Mouse (Mus musculus) bone marrow macrophage, adult 2 months (primary cell): ENCODE results near the gene Pfdn5. TPM values are rescaled to one million over a fixed set of nuclear protein-coding genes. Genes with fewer than 3 reads are reported as not detected.

ENCODE experiments used
- H3K27ac ChIP-seq: 2 replicates; pipeline ENCODE4 v1.5.1; 2012; ENCODE audit warnings: low read depth, low read length; ENCODE audit not compliant: insufficient read depth
- H3K4me1 ChIP-seq: 2 replicates; pipeline ENCODE4 v1.6.1; 2012; ENCODE audit warnings: low read length; ENCODE audit not compliant: control insufficient read depth, insufficient read depth
- H3K4me3 ChIP-seq: 2 replicates; pipeline ENCODE4 v1.5.1; 2012; ENCODE audit warnings: mild to moderate bottlenecking, low read length, moderate library complexity; ENCODE audit not compliant: insufficient read depth
- CTCF ChIP-seq: IDR thresholded peaks from 2 replicates; pipeline ENCODE4 v1.5.1; 2012; ENCODE audit warnings: low read depth, mild to moderate bottlenecking, low read length, moderate library complexity
- POLR2A ChIP-seq: IDR thresholded peaks from 2 replicates; pipeline ENCODE4 v1.6.1; 2012; ENCODE audit warnings: mild to moderate bottlenecking, low read depth, low read length, borderline replicate concordance
- polyA plus RNA-seq: library from polyadenylated mRNA; stranded (reverse); fragments of >200 nt; gene quantifications from 2 replicates; pipeline ENCODE4 v1.2.4, GENCODE M21; 2012; ENCODE audit not compliant: missing spikeins, insufficient read depth, insufficient read length

Gene Pfdn5
- polyA plus RNA-seq, 1 experiment, result 550 TPM

DNA sequence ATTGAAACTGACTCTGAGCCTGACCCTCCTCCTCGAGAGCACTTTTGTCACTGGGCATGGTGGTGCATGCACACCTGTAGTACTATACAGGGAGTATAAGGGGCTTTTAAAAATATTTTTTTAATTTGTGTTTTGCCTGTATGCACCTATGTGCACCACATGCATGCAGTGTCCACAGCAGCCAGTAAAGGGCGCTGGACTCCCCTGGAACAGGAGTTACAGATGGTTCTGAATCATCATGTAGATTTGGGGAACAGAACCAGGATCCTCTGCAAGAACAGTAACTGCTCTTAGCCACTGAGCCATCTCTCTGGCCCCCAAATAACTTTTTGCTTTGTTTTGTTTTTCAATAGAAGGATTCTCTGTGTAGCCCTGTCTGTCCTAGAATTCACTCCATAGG, 26.3 kb downstream of the Pfdn5 start:
- TF ChIP-seq CTCF, result no peak
- TF ChIP-seq POLR2A, result no peak
- no peak overlapping the region for H3K27ac ChIP-seq
- no peak overlapping the region for H3K4me3 ChIP-seq
- H3K4me1 ChIP-seq, result peaks cover 6% of the 10 kb centered on the region

DNA sequence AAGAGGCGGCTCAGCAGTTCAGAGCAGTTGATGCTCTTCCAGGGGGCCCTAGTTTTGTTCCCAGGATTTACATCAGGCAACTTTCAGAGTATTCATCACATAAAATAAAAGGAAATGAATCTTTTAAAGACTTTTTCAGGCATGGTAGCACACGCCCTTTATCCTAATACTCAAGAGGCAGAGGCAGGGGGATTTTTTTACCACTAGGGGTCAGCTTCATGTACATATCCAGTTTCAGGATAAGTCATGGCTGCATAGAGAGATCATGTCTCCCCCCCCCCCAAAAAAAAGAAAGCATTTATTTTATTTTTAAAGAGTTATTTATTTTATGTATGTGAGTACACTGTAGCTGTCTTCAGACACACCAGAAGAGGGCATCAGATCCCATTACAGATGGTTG, 28.1 kb downstream of the Pfdn5 start:
- Histone ChIP-seq H3K4me1 (peaks cover 4% of the 10 kb centered on the region), H3K27ac (no peak overlapping the region), H3K4me3 (no peak overlapping the region)
- TF ChIP-seq CTCF (no peak), POLR2A (no peak)

GRCm38 (mm10) chr15:102355134-102355870, 29.4 kb downstream of the Pfdn5 start:
- H3K27ac ChIP-seq, result no peak overlapping the region
- peak overlapping the region; percentile 43 for H3K4me3 ChIP-seq
- peaks cover 3% of the 10 kb centered on the region for H3K4me1 ChIP-seq
- TF ChIP-seq POLR2A (no peak), CTCF (no peak)

- Histone ChIP-seq H3K27ac (no peak overlapping the region), H3K4me3 (peak overlapping the region; percentile 43), H3K4me1 (peaks cover 3% of the 10 kb centered on the region)
- TF ChIP-seq CTCF, result no peak
- no peak for TF ChIP-seq POLR2A
Measured at GRCm38 (mm10) chr15:102355871-102356441, 30.0 kb downstream of the Pfdn5 start.

- Histone ChIP-seq H3K27ac (no peak overlapping the region), H3K4me3 (no peak overlapping the region), H3K4me1 (no peaks in the 10 kb centered on the region)
- TF ChIP-seq CTCF (no peak), POLR2A (no peak)
Measured at GRCm38 (mm10) chr15:102356501-102357325, 30.8 kb downstream of the Pfdn5 start.

DNA sequence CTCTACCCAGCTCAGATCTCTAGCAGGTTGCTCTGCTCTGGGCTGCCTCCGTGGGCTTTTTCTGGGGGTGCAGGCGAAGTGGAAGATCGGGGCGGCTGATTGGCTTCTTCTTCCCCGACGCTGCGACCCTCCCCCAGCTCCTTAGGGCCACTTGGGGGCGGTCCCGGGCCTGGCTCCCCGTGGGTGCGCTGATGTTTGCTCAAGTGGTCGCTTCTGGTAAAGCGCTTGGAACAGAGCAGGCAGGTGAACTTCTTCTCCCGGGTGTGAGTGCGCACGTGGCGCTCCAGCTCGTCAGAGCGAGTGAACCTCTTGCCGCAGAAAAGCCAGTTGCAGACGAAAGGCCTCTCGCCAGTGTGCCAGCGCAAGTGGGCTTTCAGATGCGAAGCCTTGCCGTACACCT, 32.2 kb downstream of the Pfdn5 start:
- TF ChIP-seq CTCF (no peak), POLR2A (no peak)
- Histone ChIP-seq H3K4me1 (no peaks in the 10 kb centered on the region), H3K27ac (no peak overlapping the region), H3K4me3 (no peak overlapping the region)

GRCm38 (mm10) chr15:102358834-102359233, 32.9 kb downstream of the Pfdn5 start:
- Histone ChIP-seq H3K4me3 (no peak overlapping the region), H3K4me1 (no peaks in the 10 kb centered on the region), H3K27ac (no peak overlapping the region)
- no peak for TF ChIP-seq POLR2A
- TF ChIP-seq CTCF, result no peak

DNA sequence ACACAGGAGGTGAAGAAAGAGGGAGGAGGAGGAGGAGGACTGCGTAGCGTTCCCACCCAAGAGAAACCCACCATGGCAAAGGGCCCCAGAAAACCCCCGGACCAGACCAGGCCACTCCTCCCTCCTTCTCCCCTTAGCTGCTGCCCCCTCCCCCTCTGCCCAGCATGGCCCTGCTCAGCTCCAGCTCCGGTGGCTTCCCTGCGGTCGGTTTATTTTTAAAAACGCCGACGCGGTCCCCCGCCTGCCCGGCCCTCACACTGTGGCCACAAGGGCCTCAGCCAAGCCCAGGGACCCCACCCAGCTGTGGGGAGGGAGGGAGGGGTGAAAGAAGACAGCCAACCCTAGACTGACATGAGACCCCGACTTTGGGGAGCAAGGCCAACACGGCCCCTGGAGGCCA, 36.7 kb downstream of the Pfdn5 start:
- no peak overlapping the region for H3K27ac ChIP-seq
- TF ChIP-seq CTCF, result no peak
- no peak for TF ChIP-seq POLR2A
- 0 out of 2 replicates have a peak overlapping the region, but pooled peaks have one; percentile 2 for H3K4me3 ChIP-seq
- no peaks in the 10 kb centered on the region for H3K4me1 ChIP-seq

DNA sequence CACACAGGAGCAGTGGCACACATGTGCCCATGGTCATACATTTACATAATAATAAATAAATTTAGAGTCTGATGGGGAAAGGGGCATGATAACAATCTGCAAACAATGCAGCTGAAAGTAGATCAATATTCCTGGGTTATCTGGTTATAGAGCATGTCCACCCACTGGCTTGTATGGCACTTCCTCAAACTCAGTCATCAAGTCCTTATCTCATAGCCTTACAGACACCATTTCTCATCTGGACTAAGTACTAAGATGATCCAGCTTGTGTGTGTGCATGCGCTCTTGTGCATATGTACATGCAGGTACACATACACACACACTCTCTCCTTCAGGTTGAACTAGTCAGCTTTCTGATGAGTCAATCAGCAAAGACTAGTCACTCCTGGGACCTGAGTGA, 38.8 kb downstream of the Pfdn5 start:
- no peaks in the 10 kb centered on the region for H3K4me1 ChIP-seq
- no peak overlapping the region for H3K4me3 ChIP-seq
- no peak overlapping the region for H3K27ac ChIP-seq
- no peak for TF ChIP-seq POLR2A
- TF ChIP-seq CTCF, result no peak

- no peak overlapping the region for H3K4me3 ChIP-seq
- TF ChIP-seq CTCF (no peak), POLR2A (no peak)
- no peaks in the 10 kb centered on the region for H3K4me1 ChIP-seq
- no peak overlapping the region for H3K27ac ChIP-seq
Measured at GRCm38 (mm10) chr15:102366238-102366637, 40.3 kb downstream of the Pfdn5 start.
